Comparison of ENCODE assay signal across 8 mouse cellular contexts in the genomic region with DNA sequence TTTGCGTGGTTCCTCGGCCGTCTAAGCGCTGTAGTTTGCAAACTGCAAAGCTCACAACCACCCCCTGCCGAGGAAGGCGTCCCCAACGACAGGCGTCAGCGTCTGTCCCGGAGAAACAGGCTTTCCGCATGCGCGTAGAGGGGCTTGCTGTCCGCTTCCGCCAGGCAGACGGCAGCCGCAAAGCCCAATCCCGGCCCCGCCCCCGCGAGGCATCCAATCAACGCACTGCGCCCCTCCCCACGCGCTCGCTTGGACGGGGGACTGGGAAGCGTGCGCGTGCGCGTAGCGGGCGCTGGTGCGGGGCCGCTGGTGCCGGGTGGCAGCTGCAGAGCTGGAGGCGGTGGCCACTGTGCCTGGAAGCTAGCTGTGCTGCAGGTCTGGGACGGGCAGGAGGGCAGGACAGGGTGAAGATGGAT. TPM values are rescaled to one million over a fixed set of nuclear protein-coding genes. Genes with fewer than 3 reads are reported as not detected.
DNase-seq lines count a peak whose midpoint lies in the region; ATAC-seq lines count a peak whose summit lies in the region.

A gene (plus strand): TSS at position 264 of the 416 bp plus-strand sequence.

- peak; percentile 99 for DNase-seq in T-cell, adult 2 months (ENCODE audit: low spot score)
- peak; percentile 99 to 100 for DNase-seq in cerebellum, postnatal 36 days
- DNase-seq in frontal cortex, postnatal 36 days (ENCODE audit: low spot score in 2 of 2), result peak; percentile 99 to 100
- DNase-seq in left cerebral cortex, adult 18-20 months (ENCODE audit: low spot score in 2 of 2), result peak; percentile 100
- peak; percentile 99 for DNase-seq in right cerebral cortex, adult 18-20 months
- DNase-seq in urinary bladder, postnatal 10 days (ENCODE audit: low spot score), result peak; percentile 98

- H3K27ac ChIP-seq in hindbrain, embryonic 15.5 days (replicated peaks), result peak within 1 kb of the TSS; percentile 82
- H3K27ac ChIP-seq in macrophage, result peak within 1 kb of the TSS; percentile 99

- peak within 1 kb of the TSS; percentile 85 for H3K4me2 ChIP-seq in hindbrain, embryonic 15.5 days

- H3K27me3 ChIP-seq in hindbrain, embryonic 15.5 days, result no peaks in the 10 kb centered on the region

- peaks cover 22% of the 10 kb centered on the region for H3K4me1 ChIP-seq in hindbrain, embryonic 15.5 days (replicated peaks)

- no peaks in the 10 kb centered on the region for H3K36me3 ChIP-seq in hindbrain, embryonic 15.5 days
- no peaks in the 10 kb centered on the region; the same call in 1 of the 2 replicates for H3K36me3 ChIP-seq in macrophage (ENCODE audit: inconsistent target)

- peak; percentile 94 for ATAC-seq in hindbrain, embryonic 15.5 days (ENCODE audit: low FRiP score, low read depth)

- H3K4me3 ChIP-seq in hindbrain, embryonic 15.5 days, result peak within 1 kb of the TSS; percentile 63
- peak within 1 kb of the TSS; percentile 99 for H3K4me3 ChIP-seq in macrophage (ENCODE audit: inconsistent target)

- H3K9me3 ChIP-seq in hindbrain, embryonic 15.5 days, result no peaks in the 10 kb centered on the region

- WGBS in hindbrain, embryonic 15.5 days, result under 1% methylated on average over 39 of the region's 39 CpGs
- WGBS in macrophage (ENCODE audit: missing documents), result under 1% methylated on average over 36 of the region's 39 CpGs

- H3K79me2 ChIP-seq in macrophage (ENCODE audit: inconsistent target), result peaks cover 46% of the 10 kb centered on the region

- H3K9ac ChIP-seq in hindbrain, embryonic 15.5 days, result peak within 1 kb of the TSS; percentile 70

RNA-seq across cellular contexts. Expression of the gene that starts here (rescaled TPM):
- polyA plus RNA-seq in hindbrain, embryonic 15.5 days (2015; fragmentation: Nextera tagmentation; extraction: Ambion mirVana), result 15.1 and 17.5 TPM in 2 replicates
- 10 to 100 TPM; 14.9 to 16.2 TPM for total RNA-seq in left cerebral cortex, adult 18-20 months (2021)
- 100 to 1,000 TPM in 12 of 26 experiments, 10 to 100 TPM in 13, 1 to 10 TPM in 1; 7.7 to 184 (median 90.9) TPM for total RNA-seq in macrophage (2018; cell fraction: chromatin; rRNA removed)
- total RNA-seq in macrophage (2018; cell fraction: cytosol; rRNA removed), result 100 to 1,000 TPM in 22 of 26 experiments, 10 to 100 TPM in 4; 67.8 to 188 (median 142) TPM
- total RNA-seq in macrophage (2018; cell fraction: nucleus; rRNA removed), result 100 to 1,000 TPM in 23 of 26 experiments, 10 to 100 TPM in 3; 16.8 to 258 (median 153) TPM
- 86.7 to 149 TPM (median 97.3 TPM) in 3 replicates for polyA plus RNA-seq in macrophage (2018)

Comparison
In these comparisons a context has a peak if more than half of its experiments do, and no peak if none do; other contexts are left out.
1. Peak in every context shown above with its lines: DNase-seq, ATAC-seq, H3K4me3 ChIP-seq and H3K27ac ChIP-seq.